Comparison of ENCODE assay signal across 9 mouse cellular contexts in genomic region chr19:46937173-46937572, GRCm38 (mm10).
DNase-seq lines count a peak whose midpoint lies in the region; ATAC-seq and TF ChIP-seq lines count a peak whose summit lies in the region.
"Had no signal": no experiment of that assay in that cellular context is flagged by ENCODE, and none has a peak within 500 bp of the region (broad histone marks: within the 10 kb centered on the region; RNA-seq: fewer than 3 reads in every experiment).

No protein-coding gene starts in this region.

- TF ChIP-seq POLR2A in liver, adult 2 months (IDR thresholded peaks at IDR 0.05; ENCODE audit: extremely low read depth, insufficient read depth, low read length), result no peak

- H3K4me2 ChIP-seq in heart, embryonic 16.5 days (ENCODE audit: low read depth, low read length), result 0 out of 2 replicates have a peak overlapping the region, but pooled peaks have one; percentile 1
- peak overlapping the region; percentile 29 for H3K4me2 ChIP-seq in midbrain, postnatal 0 days (ENCODE audit: low read depth, low read length, poor library complexity, severe bottlenecking)

- H3K36me3 ChIP-seq in liver, adult 2 months (ENCODE audit: control insufficient read depth, insufficient read depth, low read length), result peaks cover 3% of the 10 kb centered on the region; the same call in 1 of the 2 replicates
- H3K36me3 ChIP-seq in heart, embryonic 16.5 days (ENCODE audit: control insufficient read depth, insufficient read depth), result peaks cover 3% of the 10 kb centered on the region; the same call in 1 of the 2 replicates
- H3K36me3 ChIP-seq in midbrain, postnatal 0 days (ENCODE audit: insufficient read depth, low read length), result 0 out of 2 replicates have a peak, but pooled peaks cover 1% of the 10 kb centered on the region

- ATAC-seq in heart, embryonic 16.5 days (replicated peaks; ENCODE audit: extremely low read depth, insufficient read depth, low FRiP score), result no peak
- ATAC-seq in midbrain, postnatal 0 days (ENCODE audit: low FRiP score), result no peak

- DNase-seq in embryo, embryonic 10.5 days (ENCODE audit: low spot score), result peak; percentile 28
- DNase-seq in embryo, embryonic 9.5 days (ENCODE audit: extremely low spot score), result no peak
- DNase-seq in liver, adult 2 months (ENCODE audit: extremely low read depth, low read depth, low spot score), result no peak
- no peak for DNase-seq in liver
- DNase-seq in midbrain, postnatal 0 days (ENCODE audit: low spot score), result no peak
- no peak for DNase-seq in thymus, postnatal 4 days
- no peak for DNase-seq in cerebellum, postnatal 36 days
- DNase-seq: thymus, postnatal 25 days had no signal

- H3K4me1 ChIP-seq in liver, adult 2 months (ENCODE audit: control insufficient read depth, insufficient read depth, low read length), result no peaks in the 10 kb centered on the region
- peaks cover 27% of the 10 kb centered on the region for H3K4me1 ChIP-seq in heart, embryonic 16.5 days (ENCODE audit: control insufficient read depth, insufficient read depth, low read length)
- no peaks in the 10 kb centered on the region for H3K4me1 ChIP-seq in midbrain, postnatal 0 days (ENCODE audit: insufficient read depth, low read length)

- no peaks in the 10 kb centered on the region for H3K9me3 ChIP-seq in heart, embryonic 16.5 days (replicated peaks; ENCODE audit: control insufficient read depth, low read length)
- no peaks in the 10 kb centered on the region for H3K9me3 ChIP-seq in midbrain, postnatal 0 days (ENCODE audit: low read length)

- H3K79me2 ChIP-seq in liver, adult 2 months (ENCODE audit: control insufficient read depth, insufficient read depth, low read length), result peaks cover 11% of the 10 kb centered on the region; the same call in 1 of the 2 replicates

- 0 out of 2 replicates have a peak overlapping the region, but pooled peaks have one; percentile 5 for H3K27ac ChIP-seq in liver, adult 2 months (replicated peaks; ENCODE audit: insufficient read depth, low read depth, low read length)
- H3K27ac ChIP-seq in heart, embryonic 16.5 days (ENCODE audit: low read length), result peak overlapping the region; percentile 32
- H3K27ac ChIP-seq in midbrain, postnatal 0 days (ENCODE audit: low read depth, low read length), result peak overlapping the region; percentile 65

- H3K4me3 ChIP-seq in liver, adult 2 months (ENCODE audit: insufficient read depth, low read depth, low read length), result no peak overlapping the region
- no peak overlapping the region for H3K4me3 ChIP-seq in heart, embryonic 16.5 days (ENCODE audit: low read length)
- H3K4me3 ChIP-seq in midbrain, postnatal 0 days (ENCODE audit: low read depth, low read length), result no peak overlapping the region

- WGBS in liver, adult 2 months, result 45% methylated on average over 6 of the region's 6 CpGs
- 19% methylated on average over 6 of the region's 6 CpGs for WGBS in heart, embryonic 16.5 days
- 45% methylated on average over 6 of the region's 6 CpGs for WGBS in midbrain, postnatal 0 days

- H3K9ac ChIP-seq in liver, adult 2 months (ENCODE audit: low read depth, low read length), result 0 out of 2 replicates have a peak overlapping the region, but pooled peaks have one; percentile 55
- H3K9ac ChIP-seq in heart, embryonic 16.5 days (ENCODE audit: low read length), result peak overlapping the region; percentile 47; the same call in 1 of the 2 replicates
- H3K9ac ChIP-seq in midbrain, postnatal 0 days (replicated peaks; ENCODE audit: low read length, poor library complexity, severe bottlenecking), result peak overlapping the region; percentile 29; the same call in 1 of the 2 replicates

- no peak for TF ChIP-seq CTCF in liver, adult 2 months (IDR thresholded peaks at IDR 0.05; ENCODE audit: low read depth, low read length)
- TF ChIP-seq CTCF in midbrain, postnatal 0 days (IDR thresholded peaks at IDR 0.05), result no peak

- H3K27me3 ChIP-seq in liver, adult 2 months (ENCODE audit: control insufficient read depth, insufficient read depth, low read length), result no peaks in the 10 kb centered on the region
- no peaks in the 10 kb centered on the region for H3K27me3 ChIP-seq in heart, embryonic 16.5 days (ENCODE audit: control insufficient read depth, insufficient read depth, low read length)
- no peaks in the 10 kb centered on the region for H3K27me3 ChIP-seq in midbrain, postnatal 0 days (ENCODE audit: insufficient read depth, low read length)

Comparison
In these comparisons a context has a peak if more than half of its experiments do, and no peak if none do; other contexts are left out.
1. H3K27ac ChIP-seq: peak in every context shown above with its lines; median percentile 65 in midbrain, postnatal 0 days; 32 in heart, embryonic 16.5 days; 5 in liver, adult 2 months.